Mouse (Mus musculus): Measurements from ENCODE around the gene Itga8.
A peak's percentile ranks its signal among the peaks of the same experiment; 100 is the strongest.

The Itga8 gene

GRCm38 (mm10) chr2:12294060-12294459, 7.7 kb downstream of the Itga8 start:
- DNase-seq (ENCODE audit: low spot score), result no peak

- no peak for DNase-seq (ENCODE audit: low spot score)
These were observed 8.3 kb downstream of the Itga8 start for GRCm38 (mm10) chr2:12293458-12293857.

- DNase-seq (ENCODE audit: low spot score), result peak; percentile 33
These were observed 9.5 kb downstream of the Itga8 start for GRCm38 (mm10) chr2:12292023-12292820.

GRCm38 (mm10) chr2:12290235-12290634, 11.5 kb downstream of the Itga8 start:
- DNase-seq (ENCODE audit: low spot score), result no peak

- no peak for DNase-seq (ENCODE audit: low spot score)
These were observed 13.9 kb downstream of the Itga8 start for GRCm38 (mm10) chr2:12287831-12288230.

GRCm38 (mm10) chr2:12280664-12281063, 21.1 kb downstream of the Itga8 start:
- no peak for DNase-seq (ENCODE audit: low spot score)

GRCm38 (mm10) chr2:12279070-12279612, 22.6 kb downstream of the Itga8 start:
- DNase-seq (ENCODE audit: low spot score), result no peak

- DNase-seq (ENCODE audit: low spot score), result no peak
These were observed 44.9 kb downstream of the Itga8 start for GRCm38 (mm10) chr2:12256635-12257317.

GRCm38 (mm10) chr2:12255901-12256300, 45.8 kb downstream of the Itga8 start:
- DNase-seq (ENCODE audit: low spot score), result no peak

GRCm38 (mm10) chr2:12235345-12235744, 66.4 kb downstream of the Itga8 start:
- no peak for DNase-seq (ENCODE audit: low spot score)

- no peak for DNase-seq (ENCODE audit: low spot score)
These were observed 72.0 kb downstream of the Itga8 start for GRCm38 (mm10) chr2:12229721-12230120.

GRCm38 (mm10) chr2:12228335-12228734, 73.4 kb downstream of the Itga8 start:
- no peak for DNase-seq (ENCODE audit: low spot score)

GRCm38 (mm10) chr2:12227243-12227642, 74.5 kb downstream of the Itga8 start:
- DNase-seq (ENCODE audit: low spot score), result no peak

- DNase-seq (ENCODE audit: low spot score), result no peak
These were observed 75.4 kb downstream of the Itga8 start for GRCm38 (mm10) chr2:12226367-12226766.

GRCm38 (mm10) chr2:12221671-12222070, 80.1 kb downstream of the Itga8 start:
- DNase-seq (ENCODE audit: low spot score), result no peak

- DNase-seq (ENCODE audit: low spot score), result no peak
These were observed 88.3 kb downstream of the Itga8 start for GRCm38 (mm10) chr2:12213464-12213790.

- no peak for DNase-seq (ENCODE audit: low spot score)
These were observed 88.9 kb downstream of the Itga8 start for GRCm38 (mm10) chr2:12212662-12213463.

GRCm38 (mm10) chr2:12208142-12208541, 93.6 kb downstream of the Itga8 start:
- no peak for DNase-seq (ENCODE audit: low spot score)

GRCm38 (mm10) chr2:12206353-12206752, 95.4 kb downstream of the Itga8 start:
- DNase-seq (ENCODE audit: low spot score), result no peak

- DNase-seq (ENCODE audit: low spot score), result peak; percentile 34
These were observed 95.8 kb downstream of the Itga8 start for GRCm38 (mm10) chr2:12205875-12206274.

- no peak for DNase-seq (ENCODE audit: low spot score)
These were observed 98.5 kb downstream of the Itga8 start for GRCm38 (mm10) chr2:12203231-12203630.

- DNase-seq (ENCODE audit: low spot score), result no peak
These were observed 103.0 kb downstream of the Itga8 start for GRCm38 (mm10) chr2:12198699-12199098.

Measured in embryo, embryonic 10 days (tissue).